Mouse (Mus musculus) E14TG2a.4 (cell line): ENCODE data around the gene Bspry.

ENCODE experiments used
- CTCF ChIP-seq: conservative IDR thresholded peaks from 2 replicates; pipeline ENCODE4 v1.5.1; 2014; ENCODE audit warnings: low read length
- POU5F1 ChIP-seq: IDR thresholded peaks from 2 replicates; pipeline ENCODE4 v1.6.1; 2014; ENCODE audit warnings: low read length, borderline replicate concordance

DNA sequence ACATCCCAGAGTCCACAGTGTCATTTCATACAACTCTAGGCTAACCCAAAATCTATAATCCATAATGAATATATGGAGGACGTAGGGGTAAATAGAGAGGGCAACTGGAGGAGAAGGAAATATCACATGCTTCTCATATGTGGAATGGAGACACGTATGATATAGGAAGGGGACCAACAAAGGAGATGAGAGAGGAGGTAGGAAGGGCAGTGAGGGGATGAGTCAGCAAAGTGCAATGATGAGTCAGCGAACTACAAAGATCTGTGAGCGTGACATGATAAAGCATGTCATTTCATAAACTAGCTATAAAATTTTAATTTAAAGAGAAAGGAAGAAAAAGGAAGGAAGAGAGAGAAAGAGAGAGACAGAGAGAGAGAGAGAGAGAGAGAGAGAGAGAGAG lies 48.3 kb upstream of the Bspry start:
- TF ChIP-seq CTCF, result no peak
- no peak for TF ChIP-seq POU5F1
